Mouse (Mus musculus) E14TG2a.4 (cell line): Measurements from ENCODE around the gene Klhl30.

Experiments
- H3K27me3 ChIP-seq: 2 replicates; pipeline ENCODE4 v1.6.1; 2014; ENCODE audit warnings: low read length, control low read depth; ENCODE audit not compliant: insufficient read depth
- H3K36me3 ChIP-seq: 2 replicates; pipeline ENCODE4 v1.6.1; 2014; ENCODE audit warnings: low read length, control low read depth; ENCODE audit not compliant: insufficient read depth
- H3K4me1 ChIP-seq: replicated peaks from 2 replicates; pipeline ENCODE4 v1.6.1; 2014; ENCODE audit warnings: low read depth, low read length, control low read depth
- H3K4me3 ChIP-seq: replicated peaks from 2 replicates; pipeline ENCODE4 v1.5.1; 2014; ENCODE audit warnings: mild to moderate bottlenecking, low read length
- H3K9me3 ChIP-seq: 2 replicates; pipeline ENCODE4 v1.6.1; 2014; ENCODE audit warnings: low read length, control low read depth
- CTCF ChIP-seq: conservative IDR thresholded peaks from 2 replicates; pipeline ENCODE4 v1.5.1; 2014; ENCODE audit warnings: low read length
- NANOG ChIP-seq: IDR thresholded peaks from 2 replicates; pipeline ENCODE4 v1.6.1; 2014; ENCODE audit warnings: borderline replicate concordance, low read length, mixed read lengths
- POU5F1 ChIP-seq: IDR thresholded peaks from 2 replicates; pipeline ENCODE4 v1.6.1; 2014; ENCODE audit warnings: low read length, borderline replicate concordance

Gene Klhl30

DNA sequence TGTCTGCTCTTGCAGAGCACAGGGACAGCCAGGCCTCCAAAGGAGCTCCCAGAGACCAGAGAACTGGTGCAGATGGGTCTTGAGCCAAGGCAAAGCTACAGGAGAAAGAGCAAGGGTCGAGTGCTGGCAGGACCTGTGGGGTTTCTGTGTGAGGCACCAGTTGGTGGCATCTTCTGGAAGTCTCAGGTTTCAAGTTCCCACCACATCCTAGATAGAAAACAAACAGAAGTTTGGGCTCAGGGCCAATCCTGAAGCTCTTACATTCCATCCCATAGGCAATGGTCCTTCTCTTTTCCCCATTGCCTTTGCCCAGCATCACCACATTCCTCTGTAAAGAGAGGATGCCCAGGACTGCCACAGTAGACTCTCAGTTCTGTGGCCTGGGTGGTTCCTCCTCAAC lies 54.2 kb downstream of the Klhl30 start:
- TF ChIP-seq NANOG, result no peak
- no peak for TF ChIP-seq POU5F1
- TF ChIP-seq CTCF, result no peak
- Histone ChIP-seq H3K9me3 (peaks cover 3% of the 10 kb centered on the region; the same call in 1 of the 2 replicates), H3K4me3 (no peak overlapping the region), H3K27me3 (peaks cover 54% of the 10 kb centered on the region), H3K36me3 (no peaks in the 10 kb centered on the region), H3K4me1 (peaks cover 7% of the 10 kb centered on the region; the same call in 1 of the 2 replicates)

- H3K9me3 ChIP-seq, result no peaks in the 10 kb centered on the region
- peaks cover 7% of the 10 kb centered on the region; the same call in 1 of the 2 replicates for H3K4me1 ChIP-seq
- H3K27me3 ChIP-seq, result peaks cover 61% of the 10 kb centered on the region
- H3K4me3 ChIP-seq, result peak overlapping the region; percentile 55
- H3K36me3 ChIP-seq, result peaks cover 4% of the 10 kb centered on the region; the same call in 1 of the 2 replicates
- TF ChIP-seq CTCF (no peak), NANOG (no peak), POU5F1 (no peak)
Measured at GRCm38 (mm10) chr1:91405406-91406169, 54.8 kb downstream of the Klhl30 start.

GRCm38 (mm10) chr1:91407819-91408218 lies 57.0 kb downstream of the Klhl30 start:
- Histone ChIP-seq H3K27me3 (peaks cover 80% of the 10 kb centered on the region), H3K4me1 (peaks cover 18% of the 10 kb centered on the region), H3K4me3 (no peak overlapping the region), H3K9me3 (no peaks in the 10 kb centered on the region), H3K36me3 (peaks cover 20% of the 10 kb centered on the region)
- TF ChIP-seq CTCF (no peak), NANOG (no peak), POU5F1 (no peak)

GRCm38 (mm10) chr1:91411631-91412285 lies 60.9 kb downstream of the Klhl30 start:
- H3K9me3 ChIP-seq, result no peaks in the 10 kb centered on the region
- H3K4me3 ChIP-seq, result peak overlapping the region; percentile 86
- H3K27me3 ChIP-seq, result peaks cover 69% of the 10 kb centered on the region
- no peak for TF ChIP-seq CTCF
- TF ChIP-seq NANOG, result no peak
- TF ChIP-seq POU5F1, result no peak
- H3K36me3 ChIP-seq, result peaks cover 20% of the 10 kb centered on the region
- peaks cover 32% of the 10 kb centered on the region for H3K4me1 ChIP-seq
